Mouse (Mus musculus) liver, postnatal 0 days (tissue): ENCODE measurements around the gene 9130019O22Rik.

Experiments used
- CTCF ChIP-seq: sonication (generic); IDR thresholded peaks from 2 replicates; pipeline ENCODE4 v1.5.1; 2016; ENCODE audit warnings: antibody characterized with exemption, low read depth
- EP300 ChIP-seq: IDR thresholded peaks from 2 replicates; pipeline ENCODE4 v1.6.1; 2016; ENCODE audit warnings: antibody characterized with exemption, low read depth, mild to moderate bottlenecking

DNA sequence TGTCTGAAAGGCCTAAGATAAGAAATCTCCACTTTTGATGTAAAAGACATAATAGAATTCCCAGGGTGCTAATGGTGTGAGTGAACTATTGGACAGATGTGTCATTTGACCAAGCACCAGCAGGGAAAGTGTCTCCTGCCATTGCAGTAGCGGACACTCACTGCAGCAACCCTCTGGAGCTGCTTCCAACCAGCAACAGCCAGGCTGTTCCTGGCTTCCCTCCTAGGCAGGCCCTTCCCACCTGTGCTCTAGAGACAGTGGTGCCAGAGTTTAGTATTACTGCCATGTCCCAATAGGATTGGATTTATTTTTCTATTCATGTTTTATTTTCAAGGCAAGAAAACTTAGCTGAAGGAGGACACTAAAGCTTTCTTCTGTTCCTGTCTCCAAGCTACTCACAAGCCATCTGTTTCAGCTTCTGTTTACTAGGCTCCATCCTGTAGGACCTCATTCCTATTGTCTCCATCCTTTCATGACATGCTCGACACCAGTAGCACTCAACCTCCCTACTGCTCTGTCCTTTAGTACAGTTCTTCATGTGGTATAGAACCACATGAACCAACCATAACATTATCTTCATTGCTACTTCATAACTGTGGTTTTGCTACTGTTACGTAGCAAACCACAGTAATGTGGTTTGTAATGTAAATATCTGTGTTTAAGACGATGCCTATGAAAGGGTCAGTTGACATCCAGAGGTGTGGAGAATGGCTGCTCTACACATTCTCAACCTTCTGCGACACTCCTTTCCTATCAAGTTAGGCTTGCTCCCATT lies 35.5 kb downstream of the 9130019O22Rik start:
- TF ChIP-seq CTCF: no peak
- TF ChIP-seq EP300: no peak
